16 mouse cellular contexts compared by ENCODE assay signal in the genomic region with DNA sequence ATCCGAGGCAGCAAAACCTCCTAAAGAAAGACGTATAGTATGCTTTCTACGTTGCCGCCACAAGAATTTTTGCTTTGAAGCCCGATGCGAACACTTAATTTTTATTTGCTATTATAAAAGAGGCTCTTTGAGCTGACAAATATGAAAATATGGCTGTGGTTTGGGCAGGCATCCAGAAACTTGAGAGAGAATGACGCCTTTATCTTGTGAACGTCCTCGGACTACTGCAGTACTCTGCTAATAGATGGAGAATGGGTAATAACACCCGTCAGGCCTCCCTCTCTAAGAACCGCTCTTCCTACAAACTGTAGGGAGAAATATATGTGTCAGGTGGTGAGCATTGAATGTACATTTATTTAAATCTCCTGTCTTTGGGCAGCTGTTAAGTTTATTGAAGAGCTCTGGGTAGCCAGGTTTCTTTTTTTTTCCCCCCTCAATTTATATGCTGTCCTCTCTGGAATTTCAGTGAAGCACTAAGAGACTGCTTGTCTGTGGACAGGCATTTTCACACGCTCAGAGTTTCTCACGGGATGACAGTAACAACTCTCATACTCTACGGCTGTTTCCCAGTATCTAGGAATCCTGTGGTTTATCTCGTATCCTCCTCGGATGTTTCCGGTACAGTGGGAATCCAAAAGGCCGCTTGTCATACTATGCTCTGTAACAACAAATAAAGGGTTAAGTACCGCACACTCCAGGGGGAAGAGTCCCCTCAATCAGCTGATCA.
DNase-seq lines count a peak whose midpoint lies in the region; ATAC-seq and TF ChIP-seq lines count a peak whose summit lies in the region.
"Had no signal": no experiment of that assay in that cellular context is flagged by ENCODE, and none has a peak within 500 bp of the region (broad histone marks: within the 10 kb centered on the region; RNA-seq: fewer than 3 reads in every experiment).

No protein-coding gene starts in this region.

- H3K9ac ChIP-seq in intestine, embryonic 14.5 days (ENCODE audit: low read length): no peak overlapping the region
- H3K9ac ChIP-seq in intestine, embryonic 15.5 days: no peak overlapping the region
- H3K9ac ChIP-seq in lung, postnatal 0 days (replicated peaks; ENCODE audit: low read depth): no peak overlapping the region

- ATAC-seq in intestine, embryonic 14.5 days (replicated peaks; ENCODE audit: low FRiP score, low TSS enrichment, low read depth): no peak
- no peak for ATAC-seq in intestine, embryonic 15.5 days
- no peak for ATAC-seq in lung, postnatal 0 days
- ATAC-seq: hindbrain, embryonic 16.5 days had no signal

- TF ChIP-seq CTCF in lung, postnatal 0 days (IDR thresholded peaks at IDR 0.05): no peak

- H3K27ac ChIP-seq in intestine, embryonic 14.5 days (ENCODE audit: low read depth): no peak overlapping the region
- no peak overlapping the region for H3K27ac ChIP-seq in intestine, embryonic 15.5 days
- no peak overlapping the region for H3K27ac ChIP-seq in lung, postnatal 0 days (ENCODE audit: low read length)

- TF ChIP-seq EP300 in lung, postnatal 0 days (IDR thresholded peaks at IDR 0.05): no peak

- no peaks in the 10 kb centered on the region for H3K9me3 ChIP-seq in intestine, embryonic 14.5 days (ENCODE audit: control insufficient read depth, low read length)
- no peaks in the 10 kb centered on the region for H3K9me3 ChIP-seq in intestine, embryonic 15.5 days
- H3K9me3 ChIP-seq in lung, postnatal 0 days (ENCODE audit: low read length): no peaks in the 10 kb centered on the region

- H3K27me3 ChIP-seq in intestine, embryonic 14.5 days (replicated peaks; ENCODE audit: control insufficient read depth, insufficient read depth, low read length): no peaks in the 10 kb centered on the region
- no peaks in the 10 kb centered on the region for H3K27me3 ChIP-seq in intestine, embryonic 15.5 days (replicated peaks)
- no peaks in the 10 kb centered on the region for H3K27me3 ChIP-seq in lung, postnatal 0 days (replicated peaks; ENCODE audit: insufficient read depth, low read length)
- H3K27me3 ChIP-seq: CH12.LX had no signal

- H3K36me3 ChIP-seq in intestine, embryonic 14.5 days (ENCODE audit: control insufficient read depth, insufficient read depth, low read length): no peaks in the 10 kb centered on the region
- H3K36me3 ChIP-seq in intestine, embryonic 15.5 days: no peaks in the 10 kb centered on the region
- H3K36me3 ChIP-seq in lung, postnatal 0 days (ENCODE audit: insufficient read depth, low read length): no peaks in the 10 kb centered on the region

- peak; percentile 18 for DNase-seq in adrenal gland, adult 8-10 months
- DNase-seq in adrenal gland, postnatal 25 days: no peak
- DNase-seq in intestine, embryonic 14.5 days (ENCODE audit: low spot score): no peak
- DNase-seq in lung, postnatal 10 days: peak; percentile 27
- DNase-seq in lung, postnatal 0 days (ENCODE audit: low spot score): no peak
- DNase-seq in kidney, postnatal 10 days: peak; percentile 77
- DNase-seq in frontal cortex, postnatal 25 days (ENCODE audit: low spot score in 2 of 2): no peak
- DNase-seq: cerebellum, adult 9-11 months; heart, postnatal 36 days; layer of hippocampus, postnatal 36 days; lung, adult 2 months; midbrain, embryonic 14.5 days had no signal

- H3K4me3 ChIP-seq in intestine, embryonic 14.5 days (ENCODE audit: low read depth, low read length): no peak overlapping the region
- H3K4me3 ChIP-seq in intestine, embryonic 15.5 days (replicated peaks): no peak overlapping the region
- H3K4me3 ChIP-seq in lung, postnatal 0 days (ENCODE audit: low read depth, low read length): no peak overlapping the region

- peaks cover 10% of the 10 kb centered on the region; the same call in 1 of the 2 replicates for H3K4me1 ChIP-seq in intestine, embryonic 14.5 days (replicated peaks; ENCODE audit: control insufficient read depth, insufficient read depth, low read length)
- no peaks in the 10 kb centered on the region for H3K4me1 ChIP-seq in intestine, embryonic 15.5 days (replicated peaks)
- H3K4me1 ChIP-seq in lung, postnatal 0 days (ENCODE audit: insufficient read depth, low read depth, low read length): no peaks in the 10 kb centered on the region

- H3K4me2 ChIP-seq in intestine, embryonic 14.5 days (ENCODE audit: low read length): peak overlapping the region; percentile 13; the same call in 1 of the 2 replicates
- H3K4me2 ChIP-seq in intestine, embryonic 15.5 days (replicated peaks): no peak overlapping the region
- H3K4me2 ChIP-seq in lung, postnatal 0 days (replicated peaks; ENCODE audit: low read depth, low read length): no peak overlapping the region
- H3K4me2 ChIP-seq: liver, embryonic 11.5 days had no signal

- WGBS in intestine, embryonic 14.5 days: 43% methylated on average over 19 of the region's 19 CpGs
- 47% methylated on average over 19 of the region's 19 CpGs for WGBS in intestine, embryonic 15.5 days
- WGBS in lung, postnatal 0 days: 41% methylated on average over 19 of the region's 19 CpGs

Comparison
In these comparisons a context has a peak if more than half of its experiments do, and no peak if none do; other contexts are left out.
1. DNase-seq: peak in adrenal gland, adult 8-10 months (single experiment), lung, postnatal 10 days (single experiment) and kidney, postnatal 10 days (single experiment); none in adrenal gland, postnatal 25 days (single experiment), intestine, embryonic 14.5 days (single experiment), lung, postnatal 0 days (single experiment) and frontal cortex, postnatal 25 days (0 of 2).